Mouse (Mus musculus) CD4-positive helper T cell, adult 2 months (primary cell): Measurements from ENCODE around the gene Dpp8.
A peak's percentile ranks its signal among the peaks of the same experiment; 100 is the strongest.
"Not testable (repeated sequence)": the region's sequence is repeated elsewhere in the genome, so short reads cannot be mapped to it uniquely, and the experiment has no call there.

Source experiments
- DNase-seq: peaks from one replicate; pipeline ENCODE4 v3.0.0-alpha.2; 2012; ENCODE audit warnings: low read depth, missing footprints, low spot score

The Dpp8 gene

DNA sequence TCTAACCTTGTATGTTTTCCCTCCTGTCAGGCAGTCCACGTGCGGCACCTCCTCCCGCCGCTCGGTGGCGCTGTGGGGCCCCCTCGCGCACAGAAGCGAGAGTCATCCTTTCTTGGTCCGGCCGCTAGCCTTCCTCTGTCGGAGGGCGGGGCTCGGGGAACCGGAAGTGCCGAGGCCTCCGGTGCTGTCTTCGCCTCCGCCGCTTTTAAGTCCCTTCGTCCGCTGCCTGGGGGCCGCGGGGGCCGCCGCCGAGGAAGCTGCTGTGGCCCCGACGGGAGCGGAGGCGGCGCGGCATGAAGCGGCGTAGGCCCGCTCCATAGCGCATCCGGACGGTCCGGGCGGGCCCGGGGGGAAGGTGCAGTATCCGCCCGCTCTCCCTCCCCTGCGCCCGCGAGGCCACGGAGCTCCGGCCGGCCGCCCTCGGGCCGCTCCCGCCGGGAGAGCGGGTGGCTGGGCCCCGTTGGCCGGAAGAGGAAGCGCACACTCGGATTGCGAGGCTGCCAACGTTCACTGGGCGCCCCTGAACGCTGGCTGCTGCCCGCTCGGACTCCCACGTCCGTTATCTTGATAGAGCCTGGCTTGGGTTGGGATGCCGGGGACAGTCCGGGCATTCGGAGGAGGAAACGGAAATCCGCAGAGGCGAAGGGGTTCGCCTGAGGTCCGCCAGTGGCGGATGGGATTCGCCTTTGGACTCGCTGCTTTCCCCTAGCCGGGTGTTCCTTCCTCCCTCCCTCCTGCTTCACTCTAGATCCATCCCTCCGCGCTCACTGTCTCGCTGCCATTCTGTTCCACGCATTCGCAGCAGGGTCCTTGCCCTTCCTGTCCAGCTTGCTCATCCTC lies at the start of gene Dpp8:
Dpp8 (plus strand) TSS at position 146 of the 840 bp plus-strand sequence.
- peak; percentile 95 for DNase-seq

DNA sequence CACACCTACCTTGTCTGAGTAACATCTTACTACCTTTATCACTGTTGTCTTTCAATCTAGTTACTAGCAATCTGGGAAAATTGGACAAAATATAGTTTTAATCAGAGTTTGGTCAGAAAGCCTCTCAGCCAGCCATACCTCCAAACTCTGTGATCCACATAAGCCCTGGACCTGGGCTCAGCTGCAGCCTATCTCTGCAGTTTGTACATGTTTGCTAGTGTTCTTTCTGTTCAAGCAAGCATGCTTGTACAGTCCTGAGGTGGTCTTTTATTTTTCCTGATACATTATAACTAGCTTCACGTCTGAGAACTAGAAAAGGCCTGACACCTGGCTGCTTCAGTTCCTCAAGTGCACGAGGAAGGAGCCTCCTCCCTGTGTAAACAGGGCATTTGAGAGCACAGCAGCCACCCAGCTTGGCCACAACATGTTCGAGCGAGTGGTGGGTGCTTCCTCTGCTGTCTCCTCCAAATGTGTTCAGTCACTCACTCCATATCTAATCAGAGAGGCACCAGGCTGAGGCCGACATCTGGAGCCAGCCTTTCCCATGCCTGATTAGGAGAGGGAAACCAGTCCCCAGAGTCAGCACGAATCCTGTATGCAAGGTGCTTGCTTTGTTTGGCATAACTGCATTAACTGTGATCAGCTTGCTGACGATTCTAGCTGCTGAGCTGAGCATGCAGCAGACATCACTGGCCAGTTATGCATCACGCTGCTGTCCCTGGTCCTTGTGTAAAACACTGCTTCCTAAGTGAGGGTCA lies 47.0 kb upstream of the Dpp8 start:
- DNase-seq = no peak

GRCm38 (mm10) chr9:64985807-64986206 lies 46.4 kb upstream of the Dpp8 start:
- no peak for DNase-seq

DNA sequence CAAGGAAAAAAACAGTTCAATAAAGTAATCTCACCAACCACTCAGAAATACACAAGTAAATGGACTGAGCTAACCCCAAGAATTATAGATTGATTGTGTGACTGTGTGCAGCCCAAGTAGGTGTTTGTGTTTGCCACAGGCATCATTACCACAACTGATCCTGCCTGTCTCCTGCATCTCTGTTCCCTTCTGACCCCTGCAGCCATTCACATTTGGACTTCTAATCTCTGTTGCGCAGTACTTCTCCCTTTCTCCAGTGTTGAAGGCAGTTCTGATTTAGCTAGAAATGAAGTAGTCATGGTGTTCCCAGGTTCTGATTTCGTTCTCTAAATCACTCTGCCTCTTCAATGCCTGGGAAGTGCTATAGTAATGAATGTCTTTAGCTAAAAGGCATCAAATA lies 44.6 kb upstream of the Dpp8 start:
- DNase-seq = no peak

GRCm38 (mm10) chr9:64988443-64988842 lies 43.8 kb upstream of the Dpp8 start:
- DNase-seq = no peak

GRCm38 (mm10) chr9:64990291-64990690 lies 41.9 kb upstream of the Dpp8 start:
- no peak for DNase-seq

GRCm38 (mm10) chr9:64995464-64995863 lies 36.8 kb upstream of the Dpp8 start:
- DNase-seq = not testable (repeated sequence)

DNA sequence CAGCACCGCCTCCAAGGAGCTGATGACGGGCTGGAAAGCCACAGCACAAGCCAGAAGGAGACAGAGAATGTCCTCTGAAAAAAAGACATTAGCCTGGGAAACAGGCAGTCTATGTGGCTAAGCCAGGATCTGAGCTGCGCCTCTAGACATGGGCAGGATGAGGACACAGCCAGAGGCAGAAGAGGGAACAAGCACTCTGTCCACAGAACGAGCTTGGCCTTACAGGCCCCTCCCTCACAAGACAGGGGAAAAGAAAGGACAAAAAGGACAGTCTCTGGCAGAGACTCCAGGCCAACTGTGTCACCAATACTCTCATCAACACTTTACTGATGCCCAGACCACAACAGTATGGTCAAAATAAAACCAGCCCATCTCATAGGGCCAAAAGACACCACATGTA lies 30.7 kb upstream of the Dpp8 start:
- DNase-seq = no peak

DNA sequence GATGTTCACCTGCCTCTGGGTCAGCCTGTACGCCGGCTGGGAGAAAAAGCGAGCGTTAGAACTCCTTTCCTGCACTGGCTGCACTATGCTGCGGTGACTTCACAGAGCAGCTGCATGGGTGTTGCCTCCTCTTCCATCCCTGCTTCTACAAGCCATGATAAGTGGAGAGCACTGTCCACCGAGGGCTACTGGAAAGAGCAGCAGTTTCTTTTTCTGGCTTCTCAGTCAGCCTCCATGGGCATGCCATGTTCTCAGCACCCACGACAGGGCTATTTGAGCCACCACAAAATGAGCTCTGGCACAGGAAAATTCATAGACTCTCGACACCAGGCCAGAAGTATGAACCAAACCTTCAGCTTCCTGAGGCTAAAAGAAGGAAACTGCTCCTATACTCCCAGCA lies 26.5 kb upstream of the Dpp8 start:
- DNase-seq = no peak

GRCm38 (mm10) chr9:65010632-65011031 lies 21.6 kb upstream of the Dpp8 start:
- peak; percentile 92 for DNase-seq

- DNase-seq = peak; percentile 49
These were observed 20.9 kb upstream of the Dpp8 start for GRCm38 (mm10) chr9:65011304-65011703.

DNA sequence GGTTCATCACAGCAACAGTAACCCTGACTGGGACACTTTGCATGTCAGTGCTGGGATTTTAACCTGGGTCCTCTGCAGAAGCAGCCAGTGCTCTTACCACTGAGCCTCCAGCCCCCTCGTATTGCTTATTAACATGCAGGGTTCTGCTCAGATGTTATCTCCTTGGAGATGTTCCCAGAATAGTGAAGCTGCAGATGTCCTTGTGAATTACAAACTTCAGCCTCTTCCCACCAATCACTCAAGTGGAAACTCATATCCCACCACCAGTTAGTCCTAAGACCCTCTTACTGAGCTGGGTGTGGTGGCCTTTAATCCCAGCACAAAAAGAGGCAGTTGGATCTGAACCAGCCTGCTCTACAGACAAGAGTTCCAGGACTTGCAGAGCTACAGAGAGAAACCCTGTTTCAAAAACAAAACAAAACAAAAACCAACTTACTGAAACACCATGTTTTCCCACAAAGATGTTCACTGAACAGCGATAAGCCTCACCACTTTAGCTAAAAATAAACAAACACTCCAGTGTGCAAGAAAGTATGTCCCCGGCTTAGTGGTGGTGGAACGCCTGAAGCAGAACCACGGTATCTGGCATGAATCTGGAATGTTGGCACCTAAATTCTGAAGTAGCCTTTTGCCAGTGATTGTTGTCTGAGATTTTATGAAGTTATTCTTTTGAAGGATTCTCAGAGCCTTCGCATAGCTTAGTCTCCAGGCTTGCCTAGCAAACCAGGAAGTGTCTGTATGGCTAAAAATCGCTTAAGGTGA lies 16.6 kb upstream of the Dpp8 start:
- DNase-seq = no peak

DNA sequence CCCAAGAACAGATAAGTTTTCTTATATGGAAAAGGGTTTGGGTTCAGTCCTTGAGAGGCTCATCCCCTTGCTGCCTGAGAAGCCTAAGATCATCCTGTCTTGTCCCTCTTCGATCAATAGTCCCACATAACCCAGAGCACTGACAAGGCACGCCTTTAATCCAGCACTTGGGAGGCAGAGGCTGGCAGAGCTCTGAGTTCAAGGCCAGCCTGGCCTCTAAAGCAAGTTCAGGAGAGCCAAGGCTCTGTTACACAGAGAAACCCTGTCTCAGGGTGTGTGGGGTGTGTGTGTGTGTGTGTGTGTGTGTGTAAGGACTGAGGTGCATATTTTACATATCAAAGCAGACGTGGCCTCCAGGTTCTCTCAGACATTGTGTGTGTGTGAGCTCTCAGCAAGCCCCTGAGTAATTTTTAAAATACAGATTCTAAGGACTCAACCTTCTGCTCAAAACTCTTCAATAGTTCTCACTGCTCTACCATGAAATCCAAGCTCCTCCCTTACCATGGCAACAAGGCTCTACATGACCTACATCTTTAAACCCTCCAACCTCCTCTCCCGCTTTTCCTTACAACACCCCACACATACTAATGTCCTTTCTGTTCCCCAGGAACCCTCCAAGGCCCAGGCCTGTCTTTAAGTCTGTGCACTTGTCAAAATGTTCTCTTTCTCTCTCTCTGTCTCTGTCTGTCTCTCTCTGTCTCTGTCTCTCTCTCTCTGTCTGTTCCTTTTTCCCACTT lies 15.8 kb upstream of the Dpp8 start:
- DNase-seq = no peak

- no peak for DNase-seq
These were observed 15.0 kb upstream of the Dpp8 start for GRCm38 (mm10) chr9:65016978-65017827.

DNA sequence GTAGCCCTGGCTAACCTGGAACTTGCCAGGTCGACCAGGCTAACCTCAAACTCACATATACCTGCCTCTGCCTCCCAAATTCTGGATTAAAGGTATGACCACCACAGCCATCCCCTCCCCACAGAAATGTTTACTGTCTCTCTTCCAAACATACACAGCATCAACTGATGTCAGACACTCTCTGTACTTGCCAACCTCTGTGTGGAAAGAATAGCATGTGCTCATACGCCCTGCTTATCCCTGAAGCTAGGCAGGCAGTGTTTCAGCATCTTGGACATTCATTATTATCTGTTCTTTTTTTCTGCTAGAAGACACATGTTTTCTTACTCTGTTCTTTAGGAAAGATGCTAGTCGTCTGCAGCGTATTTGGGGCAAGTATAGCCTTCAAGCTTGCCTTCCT lies 14.3 kb upstream of the Dpp8 start:
- no peak for DNase-seq

GRCm38 (mm10) chr9:65018588-65019121 lies 13.6 kb upstream of the Dpp8 start:
- DNase-seq = peak; percentile 50

DNA sequence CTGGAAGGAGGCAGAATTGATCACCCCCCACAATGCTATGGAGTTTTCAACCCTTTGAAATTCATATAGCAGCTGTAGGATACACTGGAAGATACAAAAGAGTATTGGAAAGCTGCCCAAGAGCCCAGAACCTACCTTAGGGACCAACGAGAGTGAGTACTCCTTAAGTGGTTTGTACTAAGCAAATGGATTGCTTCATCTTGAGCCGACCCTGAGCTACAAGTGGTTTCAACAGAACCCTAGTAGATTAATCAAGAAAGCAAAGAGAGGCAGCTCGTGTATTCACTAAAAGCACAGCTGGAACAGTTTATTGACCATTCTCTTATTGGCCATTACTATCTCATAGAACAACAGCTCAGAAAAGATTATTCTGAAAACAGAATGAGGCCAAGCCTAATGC lies 13.1 kb upstream of the Dpp8 start:
- no peak for DNase-seq

DNA sequence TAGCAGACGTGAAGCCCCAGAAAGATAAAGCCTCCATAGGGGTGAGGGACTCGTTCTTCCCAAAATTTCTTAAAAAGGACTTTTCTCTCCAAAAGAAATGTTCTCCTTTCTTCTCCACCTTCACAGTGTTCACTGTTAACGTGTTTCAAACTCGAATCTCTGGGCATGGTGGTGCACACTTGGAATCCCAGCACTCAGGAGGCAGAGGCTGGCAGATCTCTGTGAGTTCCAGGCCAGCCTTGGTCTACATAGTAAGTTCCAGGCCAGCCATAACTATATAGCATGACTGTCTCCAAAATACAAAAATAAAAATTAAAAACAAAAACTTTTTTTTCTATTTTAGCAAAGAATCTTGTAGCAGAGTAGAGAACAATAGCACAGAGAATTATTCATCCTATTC lies 12.1 kb upstream of the Dpp8 start:
- no peak for DNase-seq

- peak; percentile 90 for DNase-seq
These were observed 11.0 kb upstream of the Dpp8 start, which contains the start of gene Hacd3 for GRCm38 (mm10) chr9:65020991-65021886. TSS of gene Hacd3 (minus strand) at chr9:65021693.
